Mouse (Mus musculus): Measurements from ENCODE around the gene Plcb1. TPM values are rescaled to one million over a fixed set of nuclear protein-coding genes. Genes with fewer than 3 reads are reported as not detected.
"Not testable (repeated sequence)": the region's sequence is repeated elsewhere in the genome, so short reads cannot be mapped to it uniquely, and the experiment has no call there.

Gene Plcb1
- polyA plus RNA-seq, 1 experiment, result 0.55 TPM

DNA sequence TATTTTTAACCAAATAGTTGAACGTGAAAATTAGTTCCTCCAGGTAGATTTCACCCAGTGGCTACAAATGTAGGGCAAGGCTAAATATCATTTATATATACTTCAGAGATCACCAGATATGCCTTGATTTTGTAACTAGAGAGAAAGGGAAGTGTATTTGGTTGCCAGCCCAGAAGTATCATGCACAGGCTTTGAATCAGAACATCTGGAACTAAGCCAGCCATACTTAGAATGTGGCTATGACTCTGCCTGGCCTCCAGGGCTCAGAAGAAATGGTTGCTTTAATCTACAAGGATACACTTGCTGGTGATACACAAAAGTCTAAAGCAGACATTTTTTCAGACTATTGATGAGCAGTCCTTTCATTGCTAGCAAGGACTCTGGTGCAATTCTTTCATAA lies 191.8 kb downstream of the Plcb1 start:
- Histone ChIP-seq H3K79me3 (ENCODE audit: low read depth) (no peaks in the 10 kb centered on the region), H3K27me3 (ENCODE audit: control insufficient read depth, insufficient read depth, insufficient read length) (no peaks in the 10 kb centered on the region), H3K79me2 (ENCODE audit: control insufficient read depth, insufficient read depth) (no peaks in the 10 kb centered on the region), H3K4me3 (ENCODE audit: insufficient read depth, poor library complexity, severe bottlenecking) (no peak overlapping the region), H3K36me3 (ENCODE audit: control insufficient read depth, insufficient read depth) (no peaks in the 10 kb centered on the region), H3ac (ENCODE audit: control insufficient read depth, insufficient read length, low read depth) (no peak overlapping the region)
- TF ChIP-seq MYOG (IDR thresholded peaks at IDR 0.05; ENCODE audit: control insufficient read depth, extremely low read depth, insufficient read length), result no peak
- TF ChIP-seq MYOD1 (IDR thresholded peaks at IDR 0.05; ENCODE audit: control insufficient read depth, insufficient read length, low read depth), result no peak

DNA sequence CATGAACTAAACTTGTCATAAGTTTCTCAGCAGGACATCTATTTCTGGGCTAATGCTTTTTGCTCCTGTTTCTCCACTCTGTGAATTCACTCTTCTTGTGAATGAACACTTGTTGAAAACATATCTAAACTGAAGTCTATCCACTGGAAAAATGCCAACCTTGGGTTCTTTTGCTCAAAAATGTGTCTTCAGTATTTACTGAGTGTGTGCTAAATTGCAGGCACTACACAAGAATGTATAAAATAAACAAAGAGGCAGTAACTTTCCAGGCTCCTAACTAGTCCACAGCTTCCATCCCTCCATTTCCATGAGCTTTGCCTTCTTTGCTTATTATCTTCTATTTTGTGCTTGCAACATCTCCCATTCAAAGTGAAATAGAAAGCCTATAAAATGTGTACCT lies 195.5 kb downstream of the Plcb1 start:
- no peaks in the 10 kb centered on the region for H3K79me2 ChIP-seq (ENCODE audit: control insufficient read depth, insufficient read depth)
- no peaks in the 10 kb centered on the region for H3K36me3 ChIP-seq (ENCODE audit: control insufficient read depth, insufficient read depth)
- no peaks in the 10 kb centered on the region for H3K79me3 ChIP-seq (ENCODE audit: low read depth)
- H3K27me3 ChIP-seq (ENCODE audit: control insufficient read depth, insufficient read depth, insufficient read length), result no peaks in the 10 kb centered on the region
- H3ac ChIP-seq (ENCODE audit: control insufficient read depth, insufficient read length, low read depth), result no peak overlapping the region
- TF ChIP-seq MYOG (IDR thresholded peaks at IDR 0.05; ENCODE audit: control insufficient read depth, extremely low read depth, insufficient read length) (no peak), FOSL1 (IDR thresholded peaks at IDR 0.05; ENCODE audit: insufficient read depth, low read length, poor library complexity, severe bottlenecking) (no peak), CEBPB (IDR thresholded peaks at IDR 0.05; ENCODE audit: low read depth) (no peak), USF1 (IDR thresholded peaks at IDR 0.05; ENCODE audit: low read depth) (no peak), CTCF (IDR thresholded peaks at IDR 0.05; ENCODE audit: control insufficient read depth, insufficient read depth, insufficient read length) (no peak)
- H3K4me3 ChIP-seq (ENCODE audit: insufficient read depth, poor library complexity, severe bottlenecking), result no peak overlapping the region

DNA sequence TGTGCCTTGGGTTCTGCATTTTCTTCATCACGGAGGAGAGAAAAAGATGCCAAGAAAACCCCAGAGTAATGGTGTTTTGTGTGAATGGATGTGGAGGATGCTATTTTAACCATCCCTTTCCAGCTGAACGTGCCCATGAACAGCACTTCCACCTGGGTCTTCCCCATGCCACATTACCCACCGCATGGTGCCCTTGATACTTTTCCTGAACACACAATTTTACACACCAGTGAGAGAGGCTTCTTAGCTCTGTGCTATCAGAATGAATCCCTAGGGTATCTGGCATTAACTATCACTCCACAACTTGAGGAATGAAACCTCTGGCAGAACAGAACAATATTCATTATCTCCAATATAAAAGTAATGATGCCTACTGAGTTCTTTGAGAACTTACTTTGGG lies 199.0 kb downstream of the Plcb1 start:
- no peaks in the 10 kb centered on the region for H3K36me3 ChIP-seq (ENCODE audit: control insufficient read depth, insufficient read depth)
- H3K27me3 ChIP-seq (ENCODE audit: control insufficient read depth, insufficient read depth, insufficient read length), result no peaks in the 10 kb centered on the region
- TF ChIP-seq MAX (IDR thresholded peaks at IDR 0.05) (no peak), CEBPB (IDR thresholded peaks at IDR 0.05; ENCODE audit: low read depth) (no peak), FOSL1 (IDR thresholded peaks at IDR 0.05; ENCODE audit: insufficient read depth, low read length, poor library complexity, severe bottlenecking) (no peak), USF1 (IDR thresholded peaks at IDR 0.05; ENCODE audit: low read depth) (no peak), MYOD1 (IDR thresholded peaks at IDR 0.05; ENCODE audit: control insufficient read depth, insufficient read length, low read depth) (no peak), CTCF (IDR thresholded peaks at IDR 0.05; ENCODE audit: control insufficient read depth, insufficient read depth, insufficient read length) (no peak), MYOG (IDR thresholded peaks at IDR 0.05; ENCODE audit: control insufficient read depth, extremely low read depth, insufficient read length) (no peak)
- no peak overlapping the region for H3K4me3 ChIP-seq (ENCODE audit: insufficient read depth, poor library complexity, severe bottlenecking)
- H3K79me3 ChIP-seq (ENCODE audit: low read depth), result no peaks in the 10 kb centered on the region
- no peaks in the 10 kb centered on the region for H3K79me2 ChIP-seq (ENCODE audit: control insufficient read depth, insufficient read depth)
- H3ac ChIP-seq (ENCODE audit: control insufficient read depth, insufficient read length, low read depth), result no peak overlapping the region

DNA sequence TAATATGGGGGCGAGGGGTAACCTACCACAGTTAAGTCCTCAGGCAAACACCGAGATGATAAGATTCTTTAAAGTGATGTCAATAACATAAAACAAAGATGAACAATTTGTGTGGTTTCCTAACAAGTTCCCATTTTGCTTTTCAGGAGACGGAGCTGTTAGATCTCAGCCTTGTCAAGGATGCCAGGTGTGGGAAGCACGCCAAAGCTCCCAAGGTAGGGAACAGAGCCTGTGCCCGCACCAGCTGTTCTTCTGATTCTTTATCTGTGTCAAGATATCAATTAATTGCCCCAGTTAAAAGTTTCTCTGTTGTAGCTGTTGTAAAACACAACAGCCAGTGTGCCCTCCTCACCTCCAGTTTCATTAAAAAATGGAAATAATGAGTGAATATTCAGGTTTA lies 202.1 kb downstream of the Plcb1 start:
- no peaks in the 10 kb centered on the region for H3K36me3 ChIP-seq (ENCODE audit: control insufficient read depth, insufficient read depth)
- TF ChIP-seq USF1 (IDR thresholded peaks at IDR 0.05; ENCODE audit: low read depth) (no peak), FOSL1 (IDR thresholded peaks at IDR 0.05; ENCODE audit: insufficient read depth, low read length, poor library complexity, severe bottlenecking) (no peak), CEBPB (IDR thresholded peaks at IDR 0.05; ENCODE audit: low read depth) (no peak), MYOG (IDR thresholded peaks at IDR 0.05; ENCODE audit: control insufficient read depth, extremely low read depth, insufficient read length) (no peak), MAX (IDR thresholded peaks at IDR 0.05) (no peak), CTCF (IDR thresholded peaks at IDR 0.05; ENCODE audit: control insufficient read depth, insufficient read depth, insufficient read length) (no peak), MYOD1 (IDR thresholded peaks at IDR 0.05; ENCODE audit: control insufficient read depth, insufficient read length, low read depth) (no peak)

DNA sequence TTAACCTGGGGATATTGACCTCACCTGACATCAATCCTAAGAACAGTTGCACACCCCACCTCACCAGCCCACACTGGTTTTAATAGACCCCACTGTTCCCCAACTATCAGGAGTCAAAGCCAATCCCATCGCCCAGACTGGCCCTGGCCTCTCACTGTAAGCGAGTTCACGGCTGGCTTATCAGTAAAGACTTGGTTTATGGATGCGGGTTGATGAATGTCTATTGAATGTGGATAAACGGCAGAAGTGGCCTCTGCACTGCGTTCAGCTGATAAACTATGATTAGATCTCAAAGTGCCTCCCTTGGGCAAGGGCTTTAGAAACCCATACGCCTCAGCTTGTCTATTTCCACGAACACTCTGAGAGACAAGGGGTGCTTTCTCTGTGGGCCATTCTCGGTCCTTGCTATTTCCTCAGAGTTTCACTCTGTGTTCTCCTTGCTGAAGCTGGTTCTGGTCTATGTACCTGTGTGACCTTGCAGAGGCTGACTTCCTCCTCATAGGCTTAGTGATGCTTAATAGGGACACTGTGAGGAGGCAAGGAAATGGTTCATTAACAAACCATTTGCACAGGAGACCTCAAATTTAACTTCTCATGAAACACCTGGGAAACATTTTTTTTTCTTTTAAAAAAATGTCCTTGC lies 203.9 kb downstream of the Plcb1 start:
- Histone ChIP-seq H3K79me2 (ENCODE audit: control insufficient read depth, insufficient read depth) (no peaks in the 10 kb centered on the region), H3K27me3 (ENCODE audit: control insufficient read depth, insufficient read depth, insufficient read length) (no peaks in the 10 kb centered on the region), H3K36me3 (ENCODE audit: control insufficient read depth, insufficient read depth) (no peaks in the 10 kb centered on the region), H3ac (ENCODE audit: control insufficient read depth, insufficient read length, low read depth) (no peak overlapping the region), H3K4me3 (ENCODE audit: insufficient read depth, poor library complexity, severe bottlenecking) (no peak overlapping the region), H3K79me3 (ENCODE audit: low read depth) (no peaks in the 10 kb centered on the region)
- TF ChIP-seq MYOD1 (IDR thresholded peaks at IDR 0.05; ENCODE audit: control insufficient read depth, insufficient read length, low read depth) (no peak), FOSL1 (IDR thresholded peaks at IDR 0.05; ENCODE audit: insufficient read depth, low read length, poor library complexity, severe bottlenecking) (no peak), MYOG (IDR thresholded peaks at IDR 0.05; ENCODE audit: control insufficient read depth, extremely low read depth, insufficient read length) (no peak), USF1 (IDR thresholded peaks at IDR 0.05; ENCODE audit: low read depth) (no peak), CTCF (IDR thresholded peaks at IDR 0.05; ENCODE audit: control insufficient read depth, insufficient read depth, insufficient read length) (no peak), MAX (IDR thresholded peaks at IDR 0.05) (no peak), CEBPB (IDR thresholded peaks at IDR 0.05; ENCODE audit: low read depth) (no peak)

More for the DNA sequence above, 202.1 kb downstream of the Plcb1 start:
- Histone ChIP-seq H3K79me3 (ENCODE audit: low read depth) (no peaks in the 10 kb centered on the region), H3K79me2 (ENCODE audit: control insufficient read depth, insufficient read depth) (no peaks in the 10 kb centered on the region), H3K27me3 (ENCODE audit: control insufficient read depth, insufficient read depth, insufficient read length) (no peaks in the 10 kb centered on the region), H3ac (ENCODE audit: control insufficient read depth, insufficient read length, low read depth) (no peak overlapping the region), H3K4me3 (ENCODE audit: insufficient read depth, poor library complexity, severe bottlenecking) (no peak overlapping the region)

DNA sequence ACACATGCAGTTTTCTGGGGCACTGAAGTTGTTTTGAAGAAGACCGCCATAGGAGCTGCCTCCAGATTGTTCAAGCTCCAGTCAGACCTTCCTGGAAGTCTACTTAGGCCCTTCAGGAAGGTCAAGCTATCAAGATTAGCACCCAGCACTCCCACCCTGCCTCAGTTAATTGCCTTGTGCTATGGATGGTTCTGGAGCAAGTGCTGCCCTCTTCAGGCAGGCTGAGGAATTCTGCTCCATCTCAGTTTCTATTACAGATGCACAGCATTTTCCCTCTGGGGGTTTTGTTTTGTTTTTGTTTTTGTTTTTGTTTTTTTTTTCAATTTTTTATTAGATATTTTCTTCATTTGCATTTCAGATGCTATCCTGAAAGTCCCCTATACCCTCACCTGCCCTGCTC lies 221.3 kb downstream of the Plcb1 start:
- no peaks in the 10 kb centered on the region for H3K27me3 ChIP-seq (ENCODE audit: control insufficient read depth, insufficient read depth, insufficient read length)
- no peaks in the 10 kb centered on the region for H3K36me3 ChIP-seq (ENCODE audit: control insufficient read depth, insufficient read depth)
- H3K79me2 ChIP-seq (ENCODE audit: control insufficient read depth, insufficient read depth), result no peaks in the 10 kb centered on the region
- H3ac ChIP-seq (ENCODE audit: control insufficient read depth, insufficient read length, low read depth), result no peak overlapping the region
- H3K79me3 ChIP-seq (ENCODE audit: low read depth), result no peaks in the 10 kb centered on the region
- no peak overlapping the region for H3K4me3 ChIP-seq (ENCODE audit: insufficient read depth, poor library complexity, severe bottlenecking)
- no peak for TF ChIP-seq USF1 (IDR thresholded peaks at IDR 0.05; ENCODE audit: low read depth)
- TF ChIP-seq CTCF (IDR thresholded peaks at IDR 0.05; ENCODE audit: control insufficient read depth, insufficient read depth, insufficient read length), result no peak
- TF ChIP-seq FOSL1 (IDR thresholded peaks at IDR 0.05; ENCODE audit: insufficient read depth, low read length, poor library complexity, severe bottlenecking), result no peak
- TF ChIP-seq MAX (IDR thresholded peaks at IDR 0.05), result no peak
- TF ChIP-seq CEBPB (IDR thresholded peaks at IDR 0.05; ENCODE audit: low read depth), result no peak
- no peak for TF ChIP-seq MYOD1 (IDR thresholded peaks at IDR 0.05; ENCODE audit: control insufficient read depth, insufficient read length, low read depth)
- no peak for TF ChIP-seq MYOG (IDR thresholded peaks at IDR 0.05; ENCODE audit: control insufficient read depth, extremely low read depth, insufficient read length)

DNA sequence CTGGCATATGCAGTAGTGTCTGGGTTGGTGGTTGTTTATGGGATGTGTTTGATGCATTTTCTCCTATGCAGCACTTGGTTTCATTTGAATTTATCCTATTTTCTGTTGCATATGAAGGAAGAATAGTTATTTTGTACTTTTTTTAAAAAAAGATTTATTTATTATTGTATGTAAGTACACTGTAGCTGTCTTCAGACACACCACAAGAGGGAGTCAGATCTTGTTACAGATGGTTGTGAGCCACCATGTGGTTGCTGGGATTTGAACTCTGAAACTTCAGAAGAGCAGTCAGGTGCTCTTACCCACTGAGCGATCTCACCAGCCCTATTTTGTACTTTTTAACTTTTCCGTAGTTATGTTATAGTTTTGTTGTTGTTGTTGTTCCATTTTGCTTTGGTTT lies 222.0 kb downstream of the Plcb1 start:
- H3K36me3 ChIP-seq (ENCODE audit: control insufficient read depth, insufficient read depth); H3K27me3 ChIP-seq (ENCODE audit: control insufficient read depth, insufficient read depth, insufficient read length); H3K79me2 ChIP-seq (ENCODE audit: control insufficient read depth, insufficient read depth): not testable (repeated sequence)

More for the DNA sequence above, 222.0 kb downstream of the Plcb1 start:
- not testable (repeated sequence) for H3K79me3 ChIP-seq (ENCODE audit: low read depth); H3ac ChIP-seq (ENCODE audit: control insufficient read depth, insufficient read length, low read depth); H3K4me3 ChIP-seq (ENCODE audit: insufficient read depth, poor library complexity, severe bottlenecking)
